Mouse (Mus musculus) intestine, embryonic 14.5 days (tissue): ENCODE results near the gene Smoc1. TPM values are rescaled to one million over a fixed set of nuclear protein-coding genes. Genes with fewer than 3 reads are reported as not detected.

Source experiments
- ATAC-seq: fragments of 200-750 bp; cut with Nextera tagmentation; replicated peaks from 2 replicates; pipeline ENCODE4 v1.8.0; 2017; ENCODE audit warnings: low read depth, moderate number of reproducible peaks, moderate TSS enrichment, moderate library complexity; ENCODE audit not compliant: low FRiP score, low TSS enrichment
- DNase-seq: peaks from one replicate; pipeline ENCODE4 v3.0.0-alpha.2; 2018; ENCODE audit warnings: low spot score
- H3K27ac ChIP-seq: fragments of 300-500 bp; sonication (generic); 2 replicates; pipeline ENCODE4 v1.5.1; 2014; ENCODE audit warnings: low read depth, mild to moderate bottlenecking, control low read depth
- H3K27me3 ChIP-seq: fragments of 300-500 bp; sonication (generic); replicated peaks from 2 replicates; pipeline ENCODE4 v1.6.1; 2014; ENCODE audit warnings: low read length, control low read depth; ENCODE audit not compliant: control insufficient read depth, insufficient read depth
- H3K36me3 ChIP-seq: fragments of 300-500 bp; sonication (generic); 2 replicates; pipeline ENCODE4 v1.6.1; 2014; ENCODE audit warnings: low read length, control low read depth; ENCODE audit not compliant: control insufficient read depth, insufficient read depth
- H3K4me1 ChIP-seq: fragments of 300-500 bp; sonication (generic); replicated peaks from 2 replicates; pipeline ENCODE4 v1.6.1; 2014; ENCODE audit warnings: low read length, control low read depth, mixed read lengths; ENCODE audit not compliant: control insufficient read depth, insufficient read depth
- H3K4me2 ChIP-seq: fragments of 300-500 bp; sonication (generic); 2 replicates; pipeline ENCODE4 v1.6.1; 2014; ENCODE audit warnings: low read length
- H3K4me3 ChIP-seq: fragments of 300-500 bp; sonication (generic); 2 replicates; pipeline ENCODE4 v1.5.1; 2014; ENCODE audit warnings: low read depth, low read length, control low read depth, mixed read lengths
- H3K9ac ChIP-seq: fragments of 300-500 bp; sonication (generic); 2 replicates; pipeline ENCODE4 v1.6.1; 2014; ENCODE audit warnings: mild to moderate bottlenecking, low read length
- H3K9me3 ChIP-seq: fragments of 300-500 bp; sonication (generic); 2 replicates; pipeline ENCODE4 v1.6.1; 2016; ENCODE audit warnings: low read length, control low read depth; ENCODE audit not compliant: control insufficient read depth
- WGBS: fragments of 180-500 bp; shearing (Covaris S2); extraction: QIAGEN DNeasy Blood & Tissue Kit; methylation state at CpG from one replicate; pipeline ENCODE4 v1.1.7; 2014; 5-methylcytosine and 5-hydroxymethylcytosine counted together
- polyA plus RNA-seq: library from polyadenylated mRNA; unstranded; fragments of >200 nt; fragmentation: Nextera tagmentation; extraction: Ambion mirVana; gene quantifications from 2 replicates; pipeline ENCODE4 v1.2.1, GENCODE M21; 2014

The Smoc1 gene
- polyA plus RNA-seq, 1 experiment from 2014 or later, result 10.9 TPM

DNA sequence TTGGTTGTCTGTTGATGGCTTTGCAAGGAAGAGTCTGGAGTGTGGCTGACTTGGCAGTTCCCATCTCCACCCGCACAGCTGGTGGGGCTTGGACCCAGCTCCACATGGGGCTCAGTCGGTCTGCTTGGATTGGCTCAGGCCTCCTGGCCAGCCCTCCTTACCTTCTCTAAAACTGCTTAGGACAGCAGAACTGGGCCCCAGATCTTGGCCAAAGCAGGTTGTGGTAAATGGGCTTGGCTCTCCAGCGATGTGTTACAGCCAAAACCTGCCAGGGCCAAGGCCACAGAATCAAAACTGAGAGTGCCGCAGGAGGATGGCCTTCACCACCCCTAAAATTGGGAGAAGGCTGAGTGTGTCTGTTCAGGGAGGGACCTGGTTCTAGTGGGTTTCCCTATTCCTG is 147.3 kb downstream of the Smoc1 start:
- no peak for DNase-seq
- Histone ChIP-seq H3K4me3 (no peak overlapping the region), H3K36me3 (no peaks in the 10 kb centered on the region), H3K27ac (no peak overlapping the region), H3K27me3 (no peaks in the 10 kb centered on the region), H3K4me2 (no peak overlapping the region), H3K9ac (no peak overlapping the region), H3K4me1 (peaks cover 3% of the 10 kb centered on the region), H3K9me3 (no peaks in the 10 kb centered on the region)
- WGBS, result 88% methylated on average over 4 of the region's 4 CpGs
- no peak for ATAC-seq

DNA sequence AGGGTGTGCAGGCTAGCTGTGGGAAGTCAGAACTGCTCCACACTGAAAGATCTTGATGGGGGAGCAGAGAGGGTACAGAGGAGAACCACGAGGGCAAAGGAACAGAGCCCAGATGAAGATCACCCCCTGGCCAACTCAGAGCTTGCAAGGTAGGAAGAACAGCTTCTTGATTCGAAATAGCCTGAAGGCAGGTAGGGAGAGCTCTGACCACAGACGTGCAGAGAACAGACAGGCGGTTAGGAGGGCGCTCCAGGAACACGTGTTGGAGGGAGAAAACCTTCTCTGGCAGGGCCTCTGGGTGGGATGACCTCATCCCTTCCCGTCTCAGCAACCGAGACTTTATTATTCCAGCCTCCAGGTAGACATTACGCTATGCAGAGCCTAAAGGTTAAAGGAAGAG is 148.6 kb downstream of the Smoc1 start:
- DNase-seq (no peak), ATAC-seq (no peak)
- H3K36me3 ChIP-seq, result no peaks in the 10 kb centered on the region
- no peaks in the 10 kb centered on the region for H3K27me3 ChIP-seq
- no peak overlapping the region for H3K27ac ChIP-seq
- H3K4me3 ChIP-seq, result no peak overlapping the region
- H3K4me2 ChIP-seq, result no peak overlapping the region
- H3K9me3 ChIP-seq, result no peaks in the 10 kb centered on the region
- peaks cover 3% of the 10 kb centered on the region for H3K4me1 ChIP-seq
- H3K9ac ChIP-seq, result no peak overlapping the region
- 34% methylated on average over 9 of the region's 9 CpGs for WGBS

DNA sequence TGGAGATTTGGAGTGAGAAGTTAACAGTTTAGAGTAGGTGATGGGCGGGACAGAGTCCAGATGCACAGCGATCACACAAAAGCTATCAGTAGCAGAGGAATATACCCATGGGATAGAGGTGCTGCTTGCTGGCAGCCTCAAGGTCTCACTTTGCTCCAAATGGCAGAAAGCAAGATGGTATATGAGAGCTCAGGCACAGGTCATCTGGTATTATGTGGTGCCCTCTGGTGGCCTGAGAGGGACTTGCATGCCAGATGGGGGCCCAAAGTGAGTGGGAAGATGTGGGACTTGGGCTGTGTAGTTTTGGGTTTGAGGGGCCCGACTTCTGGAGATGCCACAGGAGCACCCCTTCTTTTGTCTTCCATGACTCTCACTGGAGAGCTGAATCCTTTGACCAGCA is 155.5 kb downstream of the Smoc1 start:
- H3K4me1 ChIP-seq, result no peaks in the 10 kb centered on the region
- no peaks in the 10 kb centered on the region for H3K9me3 ChIP-seq
- no peak overlapping the region for H3K4me2 ChIP-seq
- no peak overlapping the region for H3K4me3 ChIP-seq
- no peak overlapping the region for H3K9ac ChIP-seq
- H3K36me3 ChIP-seq, result no peaks in the 10 kb centered on the region
- peak; percentile 89 for DNase-seq
- WGBS, result 69% methylated on average over 3 of the region's 3 CpGs
- H3K27me3 ChIP-seq, result no peaks in the 10 kb centered on the region
- ATAC-seq, result 0 out of 2 replicates have a peak, but pooled peaks have one; percentile 55
- no peak overlapping the region for H3K27ac ChIP-seq

DNA sequence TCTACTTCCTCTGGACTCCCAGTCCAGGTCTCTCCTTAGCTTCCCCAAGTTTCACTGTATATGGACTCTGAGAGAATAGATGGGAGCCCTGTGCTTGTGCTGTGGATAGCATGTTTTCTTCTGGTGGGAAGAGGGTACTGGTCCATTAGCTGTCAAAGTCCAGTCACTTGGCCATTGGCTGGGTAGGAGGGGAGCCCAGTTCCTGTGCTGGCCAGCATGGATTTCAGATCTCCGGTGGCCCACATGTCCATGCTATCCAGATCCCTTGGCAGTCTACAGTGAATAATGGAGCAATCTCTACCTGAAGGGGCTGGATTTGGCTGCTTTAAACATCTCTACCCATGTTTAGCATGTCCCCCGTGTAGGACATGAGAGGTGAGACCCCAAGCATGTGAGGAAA is 158.4 kb downstream of the Smoc1 start:
- no peak overlapping the region for H3K9ac ChIP-seq
- no peak overlapping the region for H3K27ac ChIP-seq
- no peak for DNase-seq
- 82% methylated on average over 2 of the region's 2 CpGs for WGBS
- no peak overlapping the region for H3K4me2 ChIP-seq
- no peaks in the 10 kb centered on the region for H3K36me3 ChIP-seq
- no peaks in the 10 kb centered on the region for H3K9me3 ChIP-seq
- H3K4me3 ChIP-seq, result no peak overlapping the region
- H3K27me3 ChIP-seq, result no peaks in the 10 kb centered on the region
- H3K4me1 ChIP-seq, result no peaks in the 10 kb centered on the region
- ATAC-seq, result no peak

- Histone ChIP-seq H3K27me3 (no peaks in the 10 kb centered on the region), H3K4me3 (no peak overlapping the region), H3K9me3 (no peaks in the 10 kb centered on the region), H3K4me1 (no peaks in the 10 kb centered on the region), H3K4me2 (no peak overlapping the region), H3K9ac (no peak overlapping the region), H3K36me3 (no peaks in the 10 kb centered on the region), H3K27ac (no peak overlapping the region)
- DNase-seq, result no peak
- no peak for ATAC-seq
- WGBS, result 96% methylated on average over 4 of the region's 4 CpGs
Measured at GRCm38 (mm10) chr12:81186081-81186480, 159.5 kb downstream of the Smoc1 start.

DNA sequence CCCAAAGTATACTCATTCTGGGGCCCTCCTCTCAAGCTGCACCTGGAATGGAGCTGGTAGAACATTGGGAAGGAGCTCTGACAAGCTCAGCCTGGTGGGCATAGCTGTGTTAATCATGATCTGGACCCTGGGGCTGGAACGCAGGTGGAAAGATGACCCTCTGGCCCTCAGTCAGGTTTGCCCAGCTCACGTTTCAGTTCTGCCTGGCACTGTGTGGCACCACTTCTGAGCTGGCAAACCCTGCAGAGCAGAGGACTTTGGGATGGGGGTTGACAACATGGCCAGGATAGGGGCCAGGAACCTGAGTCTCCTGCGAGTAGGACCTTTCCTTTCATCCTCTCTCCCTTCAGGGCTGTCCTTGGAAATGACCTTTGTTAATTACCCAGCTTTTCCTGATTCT is 160.1 kb downstream of the Smoc1 start:
- Histone ChIP-seq H3K27ac (no peak overlapping the region), H3K4me3 (no peak overlapping the region), H3K36me3 (no peaks in the 10 kb centered on the region), H3K4me1 (no peaks in the 10 kb centered on the region), H3K9me3 (no peaks in the 10 kb centered on the region), H3K9ac (no peak overlapping the region), H3K4me2 (no peak overlapping the region), H3K27me3 (no peaks in the 10 kb centered on the region)
- no peak for ATAC-seq
- no peak for DNase-seq
- 77% methylated on average over 3 of the region's 3 CpGs for WGBS

DNA sequence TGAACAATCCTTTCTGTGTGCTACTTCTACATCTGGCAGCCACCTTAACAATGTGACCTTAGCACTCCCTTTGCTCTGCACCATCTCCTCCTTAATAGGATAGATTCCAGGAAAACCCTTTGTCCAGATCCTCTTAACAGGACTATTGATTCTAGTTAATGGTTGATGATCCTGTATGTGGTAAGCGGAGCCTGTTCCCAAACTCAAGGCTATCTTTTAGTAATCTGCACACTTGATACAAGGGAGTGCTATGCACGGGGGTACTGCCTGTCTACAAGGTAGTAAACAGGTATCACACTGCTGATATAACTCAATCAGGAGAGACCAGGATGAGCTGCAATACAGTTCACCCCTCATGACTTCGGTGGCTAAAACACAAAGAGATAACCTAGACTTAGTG is 161.8 kb downstream of the Smoc1 start:
- H3K27me3 ChIP-seq, result no peaks in the 10 kb centered on the region
- H3K9ac ChIP-seq, result no peak overlapping the region
- no peaks in the 10 kb centered on the region for H3K9me3 ChIP-seq
- WGBS, result 61% methylated on average over 3 of the region's 3 CpGs
- no peak overlapping the region for H3K4me3 ChIP-seq
- H3K4me2 ChIP-seq, result no peak overlapping the region
- no peaks in the 10 kb centered on the region for H3K36me3 ChIP-seq
- H3K4me1 ChIP-seq, result no peaks in the 10 kb centered on the region
- no peak overlapping the region for H3K27ac ChIP-seq
- DNase-seq (no peak), ATAC-seq (no peak)

- ATAC-seq (no peak), DNase-seq (no peak)
- no peaks in the 10 kb centered on the region for H3K36me3 ChIP-seq
- no peak overlapping the region for H3K9ac ChIP-seq
- no peaks in the 10 kb centered on the region for H3K9me3 ChIP-seq
- 92% methylated on average over 4 of the region's 4 CpGs for WGBS
- no peaks in the 10 kb centered on the region for H3K27me3 ChIP-seq
- no peaks in the 10 kb centered on the region for H3K4me1 ChIP-seq
- H3K4me3 ChIP-seq, result no peak overlapping the region
- no peak overlapping the region for H3K27ac ChIP-seq
- no peak overlapping the region for H3K4me2 ChIP-seq
Measured at GRCm38 (mm10) chr12:81188996-81189395, 162.4 kb downstream of the Smoc1 start.

- 87% methylated on average over 1 of the region's 1 CpGs for WGBS
- Histone ChIP-seq H3K4me3 (no peak overlapping the region), H3K4me2 (no peak overlapping the region), H3K4me1 (no peaks in the 10 kb centered on the region), H3K27me3 (no peaks in the 10 kb centered on the region), H3K9ac (no peak overlapping the region), H3K36me3 (no peaks in the 10 kb centered on the region), H3K9me3 (no peaks in the 10 kb centered on the region), H3K27ac (no peak overlapping the region)
- DNase-seq (no peak), ATAC-seq (no peak)
Measured at GRCm38 (mm10) chr12:81189636-81190035, 163.0 kb downstream of the Smoc1 start.
